ENCODE assay signal across 19 mouse cellular contexts in the genomic region with DNA sequence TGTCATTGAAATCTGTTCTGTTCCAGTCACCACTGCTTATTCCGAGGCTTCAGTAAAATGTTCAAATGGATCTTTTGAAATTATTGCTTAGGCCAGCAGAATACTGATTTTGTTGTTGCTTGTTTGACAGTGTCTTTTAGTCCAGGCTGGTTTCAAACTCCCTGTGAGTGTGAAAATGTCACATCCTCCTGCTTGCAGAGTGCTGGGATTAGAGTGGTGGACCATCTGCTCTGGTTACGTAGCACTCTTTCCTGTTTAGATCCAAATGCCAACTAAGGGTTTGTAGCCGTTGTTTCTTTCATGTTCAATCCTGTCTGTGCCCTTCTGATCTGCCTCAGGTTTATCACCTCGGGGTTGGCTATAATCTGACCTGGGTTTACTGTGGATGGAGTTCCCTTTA.
"Had no signal": no experiment of that assay in that cellular context is flagged by ENCODE, and none has a peak within 500 bp of the region (broad histone marks: within the 10 kb centered on the region; RNA-seq: fewer than 3 reads in every experiment).

No protein-coding gene starts in this region.

- ATAC-seq: midbrain, embryonic 13.5 days; midbrain, embryonic 15.5 days had no signal

- H3K9ac ChIP-seq: lung, embryonic 14.5 days; midbrain, embryonic 13.5 days; midbrain, embryonic 15.5 days; neural tube, embryonic 13.5 days; neural tube, embryonic 15.5 days had no signal

- H3K27me3 ChIP-seq: megakaryocyte, embryonic 14.5 days; midbrain, embryonic 13.5 days; midbrain, embryonic 15.5 days; neural tube, embryonic 13.5 days; neural tube, embryonic 15.5 days had no signal

- H3K4me2 ChIP-seq: lung, embryonic 14.5 days; midbrain, embryonic 11.5 days; midbrain, embryonic 13.5 days; midbrain, embryonic 15.5 days; neural tube, embryonic 13.5 days; neural tube, embryonic 15.5 days had no signal

- DNase-seq: lung, adult 18-20 months; lung, embryonic 14.5 days; lung, postnatal 10 days; lung, postnatal 4 days; retina, postnatal 1 day; right cerebral cortex, adult 18-20 months; right cerebral cortex, postnatal 25 days; right cerebral cortex, postnatal 4 days; spleen, adult 18-20 months; thymus, adult 18-20 months; thymus, postnatal 14 days; thymus, postnatal 36 days had no signal

- H3K9me3 ChIP-seq: megakaryocyte, embryonic 14.5 days; midbrain, embryonic 13.5 days; midbrain, embryonic 15.5 days; neural tube, embryonic 13.5 days; neural tube, embryonic 15.5 days had no signal

- H3K4me3 ChIP-seq: megakaryocyte, embryonic 14.5 days; midbrain, embryonic 13.5 days; midbrain, embryonic 15.5 days; myocyte; neural tube, embryonic 13.5 days; neural tube, embryonic 15.5 days had no signal

- H3K27ac ChIP-seq: midbrain, embryonic 13.5 days; midbrain, embryonic 15.5 days; neural tube, embryonic 13.5 days; neural tube, embryonic 15.5 days had no signal

- H3K4me1 ChIP-seq: midbrain, embryonic 13.5 days; midbrain, embryonic 15.5 days; neural tube, embryonic 13.5 days; neural tube, embryonic 15.5 days had no signal

- H3K36me3 ChIP-seq: midbrain, embryonic 13.5 days; midbrain, embryonic 15.5 days; neural tube, embryonic 13.5 days; neural tube, embryonic 15.5 days had no signal
